Mouse (Mus musculus): ENCODE results near the gene Ngb.
A peak's percentile ranks its signal among the peaks of the same experiment; 100 is the strongest.

- TF ChIP-seq POLR2A (IDR thresholded peaks at IDR 0.05; ENCODE audit: insufficient read depth, low read length) (no peak), EP300 (IDR thresholded peaks at IDR 0.05; ENCODE audit: insufficient read depth, low read depth, low read length) (no peak), CTCF (IDR thresholded peaks at IDR 0.05; ENCODE audit: low read depth, low read length) (peak; percentile 21)
Measured at GRCm38 (mm10) chr12:87131619-87132018, 29.3 kb upstream of the Ngb start.
